Mouse (Mus musculus) intestine, embryonic 15.5 days (tissue): ENCODE measurements around the gene Mprip. TPM values are rescaled to one million over a fixed set of nuclear protein-coding genes. Genes with fewer than 3 reads are reported as not detected.

Experiments used
- ATAC-seq: fragments of 200-750 bp; cut with Nextera tagmentation; 2 replicates; pipeline ENCODE4 v1.8.0; 2017; ENCODE audit warnings: moderate TSS enrichment, moderate library complexity
- H3K27ac ChIP-seq: fragments of 300-500 bp; sonication (generic); 2 replicates; pipeline ENCODE4 v1.5.1; 2015; ENCODE audit warnings: mild to moderate bottlenecking, inconsistent platforms
- H3K27me3 ChIP-seq: fragments of 300-500 bp; sonication (generic); replicated peaks from 2 replicates; pipeline ENCODE4 v1.6.1; 2015; ENCODE audit warnings: inconsistent platforms
- H3K36me3 ChIP-seq: fragments of 300-500 bp; sonication (generic); 2 replicates; pipeline ENCODE4 v1.6.1; 2015; ENCODE audit warnings: inconsistent platforms
- H3K4me1 ChIP-seq: fragments of 300-500 bp; sonication (generic); replicated peaks from 2 replicates; pipeline ENCODE4 v1.6.1; 2015; ENCODE audit warnings: inconsistent platforms
- H3K4me2 ChIP-seq: fragments of 300-500 bp; sonication (generic); replicated peaks from 2 replicates; pipeline ENCODE4 v1.6.1; 2015; ENCODE audit warnings: mild to moderate bottlenecking, inconsistent platforms
- H3K4me3 ChIP-seq: fragments of 300-500 bp; sonication (generic); replicated peaks from 2 replicates; pipeline ENCODE4 v1.5.1; 2015; ENCODE audit warnings: inconsistent platforms
- H3K9ac ChIP-seq: fragments of 300-500 bp; sonication (generic); 2 replicates; pipeline ENCODE4 v1.6.1; 2015; ENCODE audit warnings: inconsistent platforms
- H3K9me3 ChIP-seq: fragments of 300-500 bp; sonication (generic); 2 replicates; pipeline ENCODE4 v1.6.1; 2016; ENCODE audit warnings: inconsistent platforms
- WGBS: fragments of 180-500 bp; shearing (Covaris S2); methylation state at CpG from one replicate; pipeline ENCODE4 v1.1.7; 2015; 5-methylcytosine and 5-hydroxymethylcytosine counted together
- polyA plus RNA-seq: library from polyadenylated mRNA; unstranded; fragments of >200 nt; fragmentation: Nextera tagmentation; extraction: Ambion mirVana; gene quantifications from 2 replicates; pipeline ENCODE4 v1.2.1, GENCODE M21; 2015

Gene Mprip
- polyA plus RNA-seq, 1 experiment from 2014 or later = 54.9 TPM

GRCm38 (mm10) chr11:59774522-59774921 lies 113.4 kb downstream of the Mprip start:
- Histone ChIP-seq H3K27me3 (no peaks in the 10 kb centered on the region), H3K9me3 (no peaks in the 10 kb centered on the region), H3K36me3 (peaks cover 46% of the 10 kb centered on the region), H3K4me1 (no peaks in the 10 kb centered on the region), H3K9ac (no peak overlapping the region), H3K4me2 (no peak overlapping the region), H3K4me3 (no peak overlapping the region), H3K27ac (no peak overlapping the region)
- no peak for ATAC-seq
- 86% methylated on average over 4 of the region's 4 CpGs for WGBS

- Histone ChIP-seq H3K9me3 (no peaks in the 10 kb centered on the region), H3K36me3 (peaks cover 44% of the 10 kb centered on the region), H3K9ac (no peak overlapping the region), H3K4me3 (no peak overlapping the region), H3K27ac (no peak overlapping the region), H3K4me1 (no peaks in the 10 kb centered on the region), H3K4me2 (no peak overlapping the region), H3K27me3 (no peaks in the 10 kb centered on the region)
- no peak for ATAC-seq
- WGBS = 88% methylated on average over 13 of the region's 13 CpGs
Observed at GRCm38 (mm10) chr11:59775435-59776148, 114.5 kb downstream of the Mprip start.

DNA sequence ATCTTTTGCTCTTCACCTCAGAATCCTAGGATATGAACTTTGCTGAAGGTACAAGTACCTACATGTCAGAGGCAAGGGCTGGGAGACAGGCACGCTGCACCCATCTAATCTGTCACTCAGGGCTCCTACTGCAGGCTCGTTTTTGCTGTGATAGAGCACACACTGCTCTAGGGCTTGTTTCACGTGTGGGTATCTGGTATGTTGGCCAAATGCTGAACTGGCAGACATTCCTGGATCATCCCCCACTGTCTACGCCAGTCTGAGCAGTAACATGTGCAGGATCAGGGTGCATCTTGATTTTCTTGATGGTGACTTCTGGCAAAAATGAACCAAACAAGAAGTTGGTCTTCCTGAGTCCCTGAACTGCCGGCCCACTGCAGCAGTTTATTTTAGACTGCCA lies 116.2 kb downstream of the Mprip start:
- Histone ChIP-seq H3K9me3 (no peaks in the 10 kb centered on the region), H3K4me1 (no peaks in the 10 kb centered on the region), H3K27ac (no peak overlapping the region), H3K36me3 (peaks cover 28% of the 10 kb centered on the region), H3K4me3 (no peak overlapping the region), H3K27me3 (no peaks in the 10 kb centered on the region), H3K9ac (no peak overlapping the region), H3K4me2 (no peak overlapping the region)
- WGBS = 85% methylated on average over 5 of the region's 5 CpGs
- ATAC-seq = no peak

DNA sequence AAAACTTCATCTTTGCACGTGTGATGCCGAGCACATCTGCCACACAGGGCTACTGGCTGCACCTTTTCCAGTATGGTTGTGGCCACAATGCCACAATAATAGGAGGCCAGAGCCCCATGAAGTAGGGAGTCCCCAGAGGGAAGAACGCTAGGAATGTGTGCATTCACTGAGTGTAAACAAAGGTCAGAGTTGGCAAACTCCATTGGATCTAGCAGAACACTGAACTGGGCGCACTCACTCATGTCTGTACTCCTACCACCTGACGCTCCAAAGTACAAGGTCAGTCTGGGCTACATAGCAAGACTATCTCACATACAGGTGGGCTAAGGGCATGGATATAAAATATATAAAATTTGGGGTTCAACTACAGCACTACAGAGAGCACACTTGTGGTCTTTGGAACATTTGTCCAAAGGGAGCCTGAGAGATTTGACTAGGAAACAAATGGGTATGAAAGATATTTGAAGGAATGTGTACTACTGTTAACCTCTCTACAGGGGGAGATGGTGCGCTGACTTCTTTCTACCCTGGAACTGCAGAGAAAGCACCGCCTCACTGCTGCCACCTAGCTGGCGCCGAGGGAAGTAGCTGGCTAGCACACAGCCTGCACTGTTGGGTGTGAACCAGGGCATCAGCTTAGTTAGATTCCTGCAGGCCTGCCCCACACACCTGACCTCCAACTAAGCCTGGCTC lies 117.2 kb downstream of the Mprip start:
- Histone ChIP-seq H3K27me3 (no peaks in the 10 kb centered on the region), H3K36me3 (peaks cover 28% of the 10 kb centered on the region), H3K4me1 (no peaks in the 10 kb centered on the region), H3K9me3 (no peaks in the 10 kb centered on the region), H3K9ac (no peak overlapping the region), H3K4me3 (no peak overlapping the region), H3K4me2 (no peak overlapping the region), H3K27ac (no peak overlapping the region)
- 54% methylated on average over 9 of the region's 9 CpGs for WGBS
- peak; percentile 75 for ATAC-seq

GRCm38 (mm10) chr11:59778874-59779223 lies 117.7 kb downstream of the Mprip start:
- Histone ChIP-seq H3K27me3 (no peaks in the 10 kb centered on the region), H3K9me3 (no peaks in the 10 kb centered on the region), H3K9ac (no peak overlapping the region), H3K4me2 (no peak overlapping the region), H3K27ac (no peak overlapping the region), H3K36me3 (peaks cover 25% of the 10 kb centered on the region), H3K4me3 (no peak overlapping the region), H3K4me1 (no peaks in the 10 kb centered on the region)
- 78% methylated on average over 1 of the region's 1 CpGs for WGBS
- ATAC-seq = no peak

DNA sequence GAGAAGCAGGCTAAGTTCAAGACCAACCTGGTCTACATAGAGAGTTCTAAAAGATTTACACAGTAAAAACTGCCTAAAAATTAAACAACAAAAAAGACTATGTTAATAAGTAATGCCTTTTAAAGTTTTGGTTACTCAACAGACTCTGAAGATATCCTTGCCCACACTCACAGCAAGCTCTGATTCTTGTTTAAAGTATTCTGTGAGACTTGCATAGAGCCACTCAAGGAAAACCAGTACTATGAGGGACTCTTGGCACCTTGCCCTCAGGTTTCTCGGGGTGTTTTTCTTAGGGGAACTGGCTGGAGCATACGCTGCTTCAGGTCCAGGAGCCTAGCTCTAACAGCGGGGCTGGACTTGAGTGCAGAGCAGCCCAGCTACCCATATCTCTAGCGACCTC lies 118.3 kb downstream of the Mprip start:
- no peak overlapping the region for H3K27ac ChIP-seq
- H3K36me3 ChIP-seq = peaks cover 19% of the 10 kb centered on the region; the same call in 1 of the 2 replicates
- no peaks in the 10 kb centered on the region for H3K27me3 ChIP-seq
- H3K9me3 ChIP-seq = no peaks in the 10 kb centered on the region
- no peak overlapping the region for H3K9ac ChIP-seq
- H3K4me1 ChIP-seq = no peaks in the 10 kb centered on the region
- ATAC-seq = no peak
- WGBS = 88% methylated on average over 4 of the region's 4 CpGs
- no peak overlapping the region for H3K4me2 ChIP-seq
- H3K4me3 ChIP-seq = no peak overlapping the region

GRCm38 (mm10) chr11:59780241-59780640 lies 119.1 kb downstream of the Mprip start:
- ATAC-seq = no peak
- Histone ChIP-seq H3K4me2 (no peak overlapping the region), H3K27me3 (no peaks in the 10 kb centered on the region), H3K27ac (no peak overlapping the region), H3K36me3 (peaks cover 19% of the 10 kb centered on the region; the same call in 1 of the 2 replicates), H3K4me3 (no peak overlapping the region), H3K9ac (no peak overlapping the region), H3K4me1 (no peaks in the 10 kb centered on the region), H3K9me3 (no peaks in the 10 kb centered on the region)
- 70% methylated on average over 4 of the region's 4 CpGs for WGBS

DNA sequence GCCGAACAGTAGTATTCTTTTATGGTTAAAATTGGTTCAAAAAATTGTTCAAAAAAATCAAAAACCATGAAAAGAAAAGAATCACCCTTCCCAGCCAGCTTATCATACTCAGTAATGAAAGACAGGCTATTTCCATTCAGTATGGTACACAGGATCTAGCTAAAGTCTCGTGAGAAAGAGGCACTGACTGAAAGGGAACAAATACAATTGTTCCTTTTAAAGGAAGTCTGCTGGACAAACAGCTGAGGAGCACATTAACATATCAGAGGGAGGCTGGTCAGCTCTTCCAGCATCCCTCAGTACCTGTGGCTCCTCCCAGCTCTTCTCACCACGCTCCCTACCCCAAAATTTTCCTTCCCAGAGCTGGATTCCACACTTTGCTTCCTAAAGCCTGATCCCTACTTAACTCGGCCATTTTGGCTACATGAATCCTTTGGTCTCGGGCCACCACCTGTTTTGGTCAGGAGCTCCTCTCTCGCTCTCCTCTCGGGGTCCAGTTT lies 121.0 kb downstream of the Mprip start:
- Histone ChIP-seq H3K9ac (no peak overlapping the region), H3K27ac (no peak overlapping the region), H3K4me2 (no peak overlapping the region), H3K36me3 (0 out of 2 replicates have a peak, but pooled peaks cover 2% of the 10 kb centered on the region), H3K27me3 (no peaks in the 10 kb centered on the region), H3K4me3 (no peak overlapping the region), H3K9me3 (no peaks in the 10 kb centered on the region), H3K4me1 (peaks cover 5% of the 10 kb centered on the region)
- ATAC-seq = no peak
- WGBS = 88% methylated on average over 7 of the region's 7 CpGs

- H3K4me1 ChIP-seq = peaks cover 11% of the 10 kb centered on the region
- H3K27ac ChIP-seq = no peak overlapping the region
- H3K4me3 ChIP-seq = no peak overlapping the region
- H3K36me3 ChIP-seq = no peaks in the 10 kb centered on the region
- no peak overlapping the region for H3K4me2 ChIP-seq
- H3K9ac ChIP-seq = no peak overlapping the region
- no peaks in the 10 kb centered on the region for H3K27me3 ChIP-seq
- H3K9me3 ChIP-seq = no peaks in the 10 kb centered on the region
- no peak for ATAC-seq
- WGBS = 77% methylated on average over 6 of the region's 6 CpGs
Observed at GRCm38 (mm10) chr11:59783591-59783990, 122.5 kb downstream of the Mprip start.

- Histone ChIP-seq H3K27me3 (no peaks in the 10 kb centered on the region), H3K9ac (peak overlapping the region; percentile 55; the same call in 1 of the 2 replicates), H3K4me1 (peaks cover 14% of the 10 kb centered on the region), H3K36me3 (peaks cover 5% of the 10 kb centered on the region; the same call in 1 of the 2 replicates), H3K9me3 (no peaks in the 10 kb centered on the region), H3K27ac (0 out of 2 replicates have a peak overlapping the region, but pooled peaks have one; percentile 5), H3K4me3 (peak overlapping the region; percentile 48), H3K4me2 (peak overlapping the region; percentile 99)
- WGBS = 44% methylated on average over 15 of the region's 15 CpGs
- ATAC-seq = peak; percentile 32
Observed at GRCm38 (mm10) chr11:59786444-59787198, 125.5 kb downstream of the Mprip start.

GRCm38 (mm10) chr11:59787199-59787781 lies 126.2 kb downstream of the Mprip start, which contains the start of gene Pld6:
TSS of gene Pld6 (minus strand) at chr11:59787645.
- H3K9me3 ChIP-seq = no peaks in the 10 kb centered on the region
- 0 out of 2 replicates have a peak within 1 kb of the TSS, but pooled peaks have one; percentile 5 for H3K27ac ChIP-seq
- peaks cover 12% of the 10 kb centered on the region for H3K36me3 ChIP-seq
- peak; percentile 88 for ATAC-seq
- peak within 1 kb of the TSS; percentile 55 for H3K9ac ChIP-seq
- H3K4me3 ChIP-seq = peak within 1 kb of the TSS; percentile 48
- H3K27me3 ChIP-seq = no peaks in the 10 kb centered on the region
- H3K4me1 ChIP-seq = peaks cover 14% of the 10 kb centered on the region
- H3K4me2 ChIP-seq = peak within 1 kb of the TSS; percentile 99
- WGBS = under 1% methylated on average over 49 of the region's 51 CpGs

DNA sequence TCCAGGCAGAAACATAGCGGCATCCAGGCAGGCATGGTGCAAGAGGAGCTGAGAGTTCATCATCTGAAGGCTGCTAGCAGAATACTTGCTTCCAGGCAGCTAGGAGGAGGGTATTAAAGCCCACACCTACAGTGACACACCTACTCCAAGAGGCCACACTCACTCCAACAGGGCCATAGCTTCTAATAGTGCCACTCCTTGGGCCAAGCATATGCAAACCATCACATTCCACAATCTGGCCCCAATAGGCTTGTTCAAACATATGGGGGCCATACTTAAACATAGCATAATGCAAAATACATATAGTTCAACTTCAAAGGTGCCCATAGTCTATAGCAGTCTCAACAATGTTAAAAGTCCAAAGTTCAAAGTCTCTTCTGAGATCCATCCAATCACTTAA lies 128.2 kb downstream of the Mprip start:
- H3K9me3 ChIP-seq = no peaks in the 10 kb centered on the region
- ATAC-seq = peak; percentile 54; the same call in 1 of the 2 replicates
- no peak overlapping the region for H3K9ac ChIP-seq
- peaks cover 27% of the 10 kb centered on the region for H3K36me3 ChIP-seq
- no peak overlapping the region for H3K27ac ChIP-seq
- peaks cover 14% of the 10 kb centered on the region for H3K4me1 ChIP-seq
- no peak overlapping the region for H3K4me3 ChIP-seq
- WGBS = 69% methylated on average over 1 of the region's 1 CpGs
- H3K4me2 ChIP-seq = no peak overlapping the region
- no peaks in the 10 kb centered on the region for H3K27me3 ChIP-seq
